Mouse (Mus musculus) midbrain, embryonic 13.5 days (tissue): Measurements from ENCODE around the gene Sbno2. TPM values are rescaled to one million over a fixed set of nuclear protein-coding genes. Genes with fewer than 3 reads are reported as not detected.
A peak's percentile ranks its signal among the peaks of the same experiment; 100 is the strongest.

Experiments used
- ATAC-seq: fragments of 200-750 bp; cut with Nextera tagmentation; 2 replicates; pipeline ENCODE4 v1.8.0; 2017; ENCODE audit warnings: mild to moderate bottlenecking, moderate TSS enrichment, moderate library complexity
- H3K27ac ChIP-seq: fragments of 300-500 bp; sonication (generic); 2 replicates; pipeline ENCODE4 v1.5.1; 2015; ENCODE audit warnings: inconsistent platforms, mild to moderate bottlenecking, moderate library complexity
- H3K27me3 ChIP-seq: fragments of 300-500 bp; sonication (generic); 2 replicates; pipeline ENCODE4 v1.6.1; 2015; ENCODE audit warnings: mild to moderate bottlenecking, inconsistent platforms
- H3K36me3 ChIP-seq: fragments of 300-500 bp; sonication (generic); 2 replicates; pipeline ENCODE4 v1.6.1; 2015; ENCODE audit warnings: mild to moderate bottlenecking, inconsistent platforms
- H3K4me1 ChIP-seq: fragments of 300-500 bp; sonication (generic); replicated peaks from 2 replicates; pipeline ENCODE4 v1.6.1; 2015; ENCODE audit warnings: inconsistent platforms
- H3K4me2 ChIP-seq: fragments of 300-500 bp; sonication (generic); replicated peaks from 2 replicates; pipeline ENCODE4 v1.6.1; 2015; ENCODE audit warnings: moderate library complexity, mild to moderate bottlenecking, inconsistent platforms
- H3K4me3 ChIP-seq: fragments of 300-500 bp; sonication (generic); replicated peaks from 2 replicates; pipeline ENCODE4 v1.5.1; 2015; ENCODE audit warnings: mild to moderate bottlenecking, inconsistent platforms
- H3K9ac ChIP-seq: fragments of 300-500 bp; sonication (generic); replicated peaks from 2 replicates; pipeline ENCODE4 v1.6.1; 2015; ENCODE audit warnings: mild to moderate bottlenecking, inconsistent platforms
- H3K9me3 ChIP-seq: fragments of 300-500 bp; sonication (generic); 2 replicates; pipeline ENCODE4 v1.6.1; 2016; ENCODE audit warnings: mild to moderate bottlenecking, inconsistent platforms
- WGBS: fragments of 180-500 bp; shearing (Covaris S2); methylation state at CpG from one replicate; pipeline ENCODE4 v1.1.7; 2015; 5-methylcytosine and 5-hydroxymethylcytosine counted together
- polyA plus RNA-seq: library from polyadenylated mRNA; unstranded; fragments of >200 nt; fragmentation: Nextera tagmentation; extraction: Ambion mirVana; gene quantifications from 2 replicates; pipeline ENCODE4 v1.2.1, GENCODE M21; 2015

Gene Sbno2
- polyA plus RNA-seq, 1 experiment from 2014 or later = 15.3 TPM

DNA sequence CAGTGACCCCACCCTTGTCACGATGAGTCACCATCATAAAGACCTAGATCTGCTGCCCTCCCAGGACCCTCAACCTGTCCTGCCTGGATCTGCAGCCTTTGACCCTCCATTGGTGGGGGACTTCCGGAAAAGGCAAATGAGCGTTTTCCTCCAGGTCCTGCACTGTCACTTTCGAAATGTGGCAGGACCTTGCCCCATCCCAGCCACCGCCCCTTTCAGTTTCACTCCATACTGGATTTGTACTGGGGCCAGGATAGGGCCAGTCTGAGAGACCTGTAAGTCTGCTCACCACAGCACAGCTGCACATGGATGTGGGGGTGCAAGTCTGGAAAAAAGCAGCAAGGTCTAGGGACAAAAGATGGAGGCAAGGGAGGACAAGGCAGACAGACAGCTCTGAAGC lies 6.7 kb downstream of the Sbno2 start:
- WGBS = 88% methylated on average over 5 of the region's 5 CpGs

DNA sequence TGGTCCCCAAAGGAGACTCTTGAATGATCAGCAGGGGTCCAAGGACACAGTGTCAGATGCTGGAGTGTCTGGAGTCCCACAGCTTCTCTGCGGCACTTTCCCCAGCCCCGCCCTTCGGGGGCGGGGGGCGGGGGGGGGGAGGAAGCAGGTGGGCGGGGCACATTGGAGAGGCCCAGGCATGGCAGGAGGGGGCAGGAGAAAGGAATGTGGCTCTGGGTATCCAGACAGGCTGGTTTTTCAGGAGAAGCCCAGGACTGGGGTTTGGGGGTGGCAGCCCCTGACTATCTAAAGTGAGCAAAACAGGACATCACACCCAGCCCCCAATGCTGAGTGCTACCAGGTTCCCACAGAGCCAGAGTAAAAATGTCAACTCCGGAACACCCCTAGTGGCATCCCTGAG lies 8.1 kb downstream of the Sbno2 start:
- WGBS = 35% methylated on average over 5 of the region's 7 CpGs
- Histone ChIP-seq H3K4me2 (no peak overlapping the region), H3K9me3 (no peaks in the 10 kb centered on the region), H3K4me1 (peaks cover 28% of the 10 kb centered on the region), H3K4me3 (no peak overlapping the region), H3K27ac (no peak overlapping the region), H3K27me3 (no peaks in the 10 kb centered on the region), H3K36me3 (no peaks in the 10 kb centered on the region), H3K9ac (0 out of 2 replicates have a peak overlapping the region, but pooled peaks have one; percentile 23)
- no peak for ATAC-seq

More for the DNA sequence above, 6.7 kb downstream of the Sbno2 start:
- Histone ChIP-seq H3K9ac (no peak overlapping the region), H3K36me3 (no peaks in the 10 kb centered on the region), H3K27ac (no peak overlapping the region), H3K4me2 (no peak overlapping the region), H3K4me1 (peaks cover 34% of the 10 kb centered on the region), H3K9me3 (no peaks in the 10 kb centered on the region), H3K27me3 (no peaks in the 10 kb centered on the region), H3K4me3 (no peak overlapping the region)
- no peak for ATAC-seq

DNA sequence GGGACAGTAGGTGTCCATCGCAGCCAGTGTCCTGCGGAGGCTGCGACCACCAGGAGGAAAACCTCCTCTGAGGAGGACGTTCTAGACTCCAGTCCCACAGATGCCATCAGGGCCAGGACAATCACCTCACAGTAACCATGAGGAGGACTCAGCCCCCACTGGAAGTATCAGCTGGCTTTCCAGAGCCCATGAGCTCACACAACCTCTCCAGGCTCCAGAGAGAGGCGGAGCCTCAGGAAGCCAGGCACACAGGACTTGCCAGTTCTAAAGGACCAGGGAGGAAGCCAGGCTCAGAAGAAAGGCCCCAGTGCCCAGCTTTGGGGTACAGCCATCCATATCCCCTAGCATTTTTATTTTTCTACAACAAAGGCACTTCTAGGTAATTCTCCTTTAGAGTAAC lies 9.8 kb downstream of the Sbno2 start:
- ATAC-seq = no peak
- no peak overlapping the region for H3K4me2 ChIP-seq
- WGBS = 87% methylated on average over 5 of the region's 5 CpGs
- H3K27ac ChIP-seq = no peak overlapping the region
- H3K4me1 ChIP-seq = peaks cover 13% of the 10 kb centered on the region
- no peak overlapping the region for H3K9ac ChIP-seq
- H3K27me3 ChIP-seq = no peaks in the 10 kb centered on the region
- H3K36me3 ChIP-seq = no peaks in the 10 kb centered on the region
- H3K9me3 ChIP-seq = no peaks in the 10 kb centered on the region
- no peak overlapping the region for H3K4me3 ChIP-seq

DNA sequence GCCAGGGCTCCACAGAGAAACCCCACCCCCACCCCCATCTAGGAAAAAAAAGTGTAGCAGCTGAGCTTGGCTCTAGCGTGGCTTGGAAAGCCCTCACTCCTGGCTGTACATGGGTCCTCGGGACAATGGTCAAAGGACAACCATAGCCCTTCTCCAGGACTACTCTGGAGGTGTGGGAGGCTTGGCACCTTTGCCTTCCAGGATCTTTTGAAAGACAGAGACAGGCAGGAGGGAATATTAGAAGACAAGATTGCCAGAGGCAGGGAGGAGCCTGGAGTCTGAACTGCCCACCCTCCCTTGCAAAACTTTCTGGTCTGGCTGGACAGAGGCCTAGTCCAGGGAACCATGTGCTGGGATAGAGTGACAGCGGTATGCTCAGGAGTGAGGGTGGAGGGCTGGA lies 10.7 kb downstream of the Sbno2 start:
- Histone ChIP-seq H3K4me2 (no peak overlapping the region), H3K9ac (no peak overlapping the region), H3K4me1 (peaks cover 7% of the 10 kb centered on the region), H3K27me3 (no peaks in the 10 kb centered on the region), H3K36me3 (no peaks in the 10 kb centered on the region), H3K9me3 (no peaks in the 10 kb centered on the region), H3K4me3 (no peak overlapping the region), H3K27ac (no peak overlapping the region)
- WGBS = 92% methylated on average over 3 of the region's 3 CpGs
- no peak for ATAC-seq

DNA sequence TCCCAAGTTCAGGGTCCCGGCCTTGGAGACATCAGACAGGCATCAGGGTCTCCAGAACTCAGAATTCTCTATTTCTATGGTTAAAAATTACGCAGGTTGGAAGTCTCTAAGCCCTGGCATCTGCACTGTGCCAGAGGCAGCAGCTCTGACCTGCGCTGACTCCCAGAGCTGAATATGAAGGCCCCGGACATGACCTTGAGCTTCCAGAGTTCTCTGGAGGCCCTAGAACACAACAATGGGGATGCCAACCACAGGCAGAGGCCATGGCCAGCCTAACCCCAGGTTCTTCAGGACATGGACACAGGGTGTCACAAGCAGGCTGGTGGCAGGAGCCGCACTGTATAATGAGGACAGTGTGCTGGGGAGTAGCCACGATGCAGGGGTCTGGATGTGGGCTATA lies 11.3 kb downstream of the Sbno2 start:
- no peak for ATAC-seq
- 92% methylated on average over 6 of the region's 6 CpGs for WGBS
- no peak overlapping the region for H3K4me2 ChIP-seq

DNA sequence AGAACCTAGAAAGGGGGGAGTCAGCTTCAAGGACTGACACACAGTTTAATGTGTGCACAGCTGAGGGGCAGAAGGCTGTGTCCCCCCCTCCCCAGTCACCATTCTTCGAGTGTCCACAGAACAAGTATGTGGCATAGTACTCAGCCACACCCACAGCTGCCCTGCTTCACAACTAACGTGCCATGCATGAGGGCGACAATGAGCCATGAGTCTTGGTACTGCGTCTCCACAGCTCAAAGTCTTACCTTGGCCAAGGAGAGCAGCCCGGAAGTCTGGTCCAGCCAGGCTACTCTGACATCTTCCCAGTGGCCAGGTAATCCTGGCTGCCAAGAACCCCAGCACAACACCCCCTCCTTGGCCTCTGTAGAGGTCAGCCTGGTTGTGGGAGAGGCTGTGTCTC lies 12.7 kb downstream of the Sbno2 start:
- Histone ChIP-seq H3K27me3 (no peaks in the 10 kb centered on the region), H3K9ac (no peak overlapping the region), H3K27ac (no peak overlapping the region), H3K4me3 (no peak overlapping the region), H3K36me3 (no peaks in the 10 kb centered on the region), H3K9me3 (no peaks in the 10 kb centered on the region), H3K4me1 (peaks cover 6% of the 10 kb centered on the region), H3K4me2 (no peak overlapping the region)
- no peak for ATAC-seq
- 78% methylated on average over 5 of the region's 5 CpGs for WGBS

More for the DNA sequence above, 11.3 kb downstream of the Sbno2 start:
- Histone ChIP-seq H3K9ac (no peak overlapping the region), H3K36me3 (no peaks in the 10 kb centered on the region), H3K27me3 (no peaks in the 10 kb centered on the region), H3K4me3 (no peak overlapping the region), H3K9me3 (no peaks in the 10 kb centered on the region), H3K27ac (no peak overlapping the region), H3K4me1 (peaks cover 7% of the 10 kb centered on the region)

DNA sequence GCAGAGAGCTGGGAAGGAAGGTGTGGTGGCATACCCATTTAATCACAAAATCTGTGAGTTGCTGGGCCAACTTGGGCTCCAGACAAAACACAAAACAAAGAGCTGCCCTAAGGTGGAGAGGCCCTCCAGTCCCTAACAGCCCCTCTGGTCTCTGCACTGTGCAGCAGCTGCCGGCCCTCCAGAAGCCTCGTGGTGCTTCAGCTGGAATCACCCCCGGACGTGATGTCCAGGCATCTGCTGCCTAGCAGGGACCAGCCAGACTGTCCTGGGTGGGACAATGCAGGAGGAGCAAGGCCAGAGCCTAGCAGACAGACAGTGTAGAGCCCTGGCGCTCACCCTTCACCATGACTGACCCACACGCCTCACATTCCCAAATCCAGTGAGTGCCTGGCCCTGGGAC lies 13.8 kb downstream of the Sbno2 start:
- H3K27me3 ChIP-seq = no peaks in the 10 kb centered on the region
- no peaks in the 10 kb centered on the region for H3K4me1 ChIP-seq
- no peak overlapping the region for H3K9ac ChIP-seq
- H3K36me3 ChIP-seq = no peaks in the 10 kb centered on the region
- 91% methylated on average over 6 of the region's 6 CpGs for WGBS
- H3K27ac ChIP-seq = no peak overlapping the region
- no peak overlapping the region for H3K4me2 ChIP-seq
- no peaks in the 10 kb centered on the region for H3K9me3 ChIP-seq
- no peak overlapping the region for H3K4me3 ChIP-seq
- ATAC-seq = no peak

DNA sequence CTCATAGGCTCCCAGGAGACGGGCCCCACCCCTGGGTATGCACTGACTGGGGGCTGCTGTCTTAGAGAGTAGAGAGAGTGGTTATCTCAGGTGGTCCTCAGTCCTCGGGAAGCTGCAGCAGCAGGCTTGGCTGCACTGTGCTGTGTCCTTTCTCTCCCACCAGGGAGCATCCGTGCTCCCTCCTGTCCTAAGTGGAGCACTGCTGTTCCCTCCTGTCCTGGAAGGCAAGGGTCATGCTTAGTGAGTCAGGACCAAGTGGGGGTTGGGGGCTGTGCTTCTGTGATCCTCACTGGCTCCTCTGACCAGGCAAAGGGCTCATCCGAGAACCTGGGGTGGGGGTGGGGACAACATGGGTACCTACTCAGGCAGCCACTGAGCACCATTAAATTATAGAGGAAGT lies 16.2 kb downstream of the Sbno2 start:
- H3K9ac ChIP-seq = no peak overlapping the region; the same call in 1 of the 2 replicates
- ATAC-seq = no peak; the same call in 1 of the 2 replicates
- WGBS = 62% methylated on average over 4 of the region's 4 CpGs
- H3K4me2 ChIP-seq = no peak overlapping the region
- H3K9me3 ChIP-seq = no peaks in the 10 kb centered on the region
- H3K27me3 ChIP-seq = no peaks in the 10 kb centered on the region
- H3K36me3 ChIP-seq = peaks cover 13% of the 10 kb centered on the region
- no peak overlapping the region for H3K4me3 ChIP-seq
- no peaks in the 10 kb centered on the region for H3K4me1 ChIP-seq
- no peak overlapping the region for H3K27ac ChIP-seq

DNA sequence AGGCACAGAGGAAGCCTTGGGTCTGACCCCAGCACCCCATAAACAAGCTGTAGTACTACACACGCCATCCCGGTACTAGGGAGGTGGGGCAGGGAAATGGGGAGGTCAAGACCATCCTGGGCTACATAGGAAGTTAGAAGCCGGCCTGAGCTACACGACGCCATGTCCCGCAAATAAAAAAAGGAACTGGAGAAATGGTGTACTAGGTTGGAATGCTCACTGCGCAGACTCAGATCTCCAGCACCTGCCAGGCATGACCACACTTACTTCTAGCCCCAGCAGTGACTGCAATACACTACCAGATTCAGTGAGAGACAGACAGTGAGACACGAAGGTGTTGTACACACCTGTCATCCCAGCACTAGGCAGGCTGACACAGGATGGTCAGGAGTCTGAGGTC lies 17.9 kb downstream of the Sbno2 start:
- Histone ChIP-seq H3K36me3 (peaks cover 29% of the 10 kb centered on the region), H3K9me3 (no peaks in the 10 kb centered on the region), H3K27me3 (no peaks in the 10 kb centered on the region), H3K9ac (no peak overlapping the region), H3K4me1 (no peaks in the 10 kb centered on the region), H3K4me2 (no peak overlapping the region), H3K27ac (no peak overlapping the region), H3K4me3 (no peak overlapping the region)
- ATAC-seq = no peak
- 91% methylated on average over 8 of the region's 8 CpGs for WGBS

DNA sequence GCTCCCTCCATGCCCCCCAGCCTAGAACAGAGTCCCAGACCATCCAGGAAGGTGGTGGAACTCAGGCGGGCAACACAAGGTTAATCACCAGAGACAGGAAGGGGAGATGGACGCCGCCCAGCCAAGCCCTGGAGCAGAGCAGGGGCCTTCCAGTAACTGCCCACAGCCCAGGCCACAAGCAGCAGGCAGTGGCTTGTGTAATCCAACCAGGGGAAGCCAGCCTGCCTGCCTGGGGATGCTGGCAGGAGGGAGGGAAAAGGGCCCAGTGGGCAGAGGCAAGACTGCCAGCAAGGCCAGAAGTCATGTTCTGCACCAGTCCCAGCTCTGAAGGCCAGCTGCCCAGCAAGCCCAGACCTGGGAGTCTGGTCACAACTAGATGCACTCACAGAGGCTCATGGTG lies 18.5 kb downstream of the Sbno2 start:
- Histone ChIP-seq H3K9me3 (no peaks in the 10 kb centered on the region), H3K4me2 (no peak overlapping the region), H3K4me1 (no peaks in the 10 kb centered on the region), H3K9ac (no peak overlapping the region), H3K36me3 (peaks cover 35% of the 10 kb centered on the region), H3K27ac (no peak overlapping the region), H3K27me3 (no peaks in the 10 kb centered on the region), H3K4me3 (no peak overlapping the region)
- no peak for ATAC-seq
- 82% methylated on average over 3 of the region's 3 CpGs for WGBS

DNA sequence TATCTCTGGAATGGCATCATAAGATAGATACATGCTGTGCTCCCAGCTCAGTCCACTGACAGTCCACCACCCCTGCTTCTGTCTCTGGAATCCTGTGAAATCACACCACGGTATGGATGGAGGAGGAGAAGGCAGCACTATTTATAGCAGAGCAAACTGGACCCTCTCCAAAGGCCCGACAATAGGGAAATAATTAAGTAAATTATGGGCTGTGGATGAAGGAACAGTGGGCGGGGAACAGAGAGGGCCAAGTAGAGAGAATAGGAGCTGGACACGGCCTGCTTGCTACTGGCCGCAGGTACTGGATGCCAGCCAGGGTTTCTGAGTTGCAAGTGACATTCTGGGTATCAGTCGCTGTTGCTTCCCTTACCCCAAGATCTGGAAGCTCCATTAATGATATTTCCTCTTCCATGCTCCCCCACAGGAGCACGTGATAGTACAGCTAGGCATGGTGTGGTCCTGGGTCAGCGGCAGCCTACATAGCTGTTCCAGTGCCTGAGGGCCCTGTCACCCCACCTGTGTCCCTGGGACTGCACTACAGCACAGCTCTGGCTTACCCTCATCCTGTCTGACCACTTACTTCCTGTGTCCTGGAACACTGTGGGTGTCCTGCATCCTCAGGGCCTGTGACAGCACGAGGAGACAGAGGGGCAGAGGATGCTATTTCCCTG lies 20.4 kb downstream of the Sbno2 start:
- no peaks in the 10 kb centered on the region for H3K9me3 ChIP-seq
- no peak for ATAC-seq
- H3K36me3 ChIP-seq = peaks cover 54% of the 10 kb centered on the region
- H3K4me1 ChIP-seq = no peaks in the 10 kb centered on the region
- H3K4me3 ChIP-seq = no peak overlapping the region
- H3K9ac ChIP-seq = no peak overlapping the region; the same call in 1 of the 2 replicates
- H3K4me2 ChIP-seq = no peak overlapping the region
- H3K27me3 ChIP-seq = no peaks in the 10 kb centered on the region
- WGBS = 89% methylated on average over 9 of the region's 9 CpGs
- H3K27ac ChIP-seq = no peak overlapping the region

DNA sequence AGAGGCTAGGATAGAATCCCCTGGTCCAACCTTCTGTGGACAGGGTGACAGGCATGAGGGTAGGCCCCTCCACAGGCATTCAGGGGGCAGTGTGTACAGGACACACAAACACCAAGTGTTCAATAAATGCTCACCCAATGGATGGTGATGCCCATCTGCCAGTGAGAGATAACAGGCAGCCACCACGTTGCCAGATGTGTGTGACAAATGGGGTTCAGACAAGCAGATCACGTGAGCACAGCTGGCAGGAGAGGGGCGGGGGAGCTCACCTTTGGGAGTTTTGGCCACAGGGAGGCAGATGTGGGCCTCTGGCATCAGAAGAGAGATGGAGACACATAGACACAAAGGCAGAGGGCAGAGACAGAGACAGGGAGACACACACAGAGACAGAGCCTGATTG lies 24.3 kb downstream of the Sbno2 start:
- no peaks in the 10 kb centered on the region for H3K4me1 ChIP-seq
- 84% methylated on average over 3 of the region's 3 CpGs for WGBS
- H3K4me3 ChIP-seq = no peak overlapping the region
- no peak overlapping the region for H3K4me2 ChIP-seq
- H3K9me3 ChIP-seq = no peaks in the 10 kb centered on the region
- no peaks in the 10 kb centered on the region for H3K27me3 ChIP-seq
- H3K36me3 ChIP-seq = peaks cover 74% of the 10 kb centered on the region
- no peak for ATAC-seq
- H3K9ac ChIP-seq = no peak overlapping the region
- no peak overlapping the region for H3K27ac ChIP-seq
